Mouse (Mus musculus) liver, postnatal 0 days (tissue): ENCODE data around the gene Mettl7b. TPM values are rescaled to one million over a fixed set of nuclear protein-coding genes. Genes with fewer than 3 reads are reported as not detected.
A peak's percentile ranks its signal among the peaks of the same experiment; 100 is the strongest.

ENCODE experiments used
- ATAC-seq: fragments of 200-750 bp; cut with Nextera tagmentation; 2 replicates; pipeline ENCODE4 v1.8.0; 2017; ENCODE audit warnings: mild to moderate bottlenecking, moderate library complexity
- DNase-seq: peaks from one replicate; pipeline ENCODE4 v3.0.0-alpha.2; 2016
- H3K27ac ChIP-seq: fragments of 300-500 bp; sonication (generic); 2 replicates; pipeline ENCODE4 v1.5.1; 2014; ENCODE audit warnings: antibody characterized with exemption, moderate library complexity, mild to moderate bottlenecking, low read depth
- H3K27me3 ChIP-seq: fragments of 300-500 bp; sonication (generic); 2 replicates; pipeline ENCODE4 v1.6.1; 2014; ENCODE audit warnings: low read length, control low read depth, mixed read lengths; ENCODE audit not compliant: insufficient read depth
- H3K36me3 ChIP-seq: fragments of 300-500 bp; sonication (generic); replicated peaks from 2 replicates; pipeline ENCODE4 v1.6.1; 2014; ENCODE audit warnings: mild to moderate bottlenecking, control low read depth, low read length, moderate library complexity, mixed read lengths; ENCODE audit not compliant: insufficient read depth
- H3K4me1 ChIP-seq: fragments of 300-500 bp; sonication (generic); 2 replicates; pipeline ENCODE4 v1.6.1; 2014; ENCODE audit warnings: antibody characterized with exemption, mild to moderate bottlenecking, control low read depth; ENCODE audit not compliant: insufficient read depth
- H3K4me2 ChIP-seq: fragments of 300-500 bp; sonication (generic); 2 replicates; pipeline ENCODE4 v1.6.1; 2014; ENCODE audit warnings: low read depth, mild to moderate bottlenecking, low read length, moderate library complexity, mixed read lengths
- H3K4me3 ChIP-seq: fragments of 300-500 bp; sonication (generic); 2 replicates; pipeline ENCODE4 v1.5.1; 2014; ENCODE audit warnings: low read depth, low read length
- H3K9ac ChIP-seq: fragments of 300-500 bp; sonication (generic); replicated peaks from 2 replicates; pipeline ENCODE4 v1.6.1; 2014; ENCODE audit warnings: mild to moderate bottlenecking, moderate library complexity
- H3K9me3 ChIP-seq: fragments of 300-500 bp; sonication (generic); 2 replicates; pipeline ENCODE4 v1.6.1; 2016; ENCODE audit warnings: mild to moderate bottlenecking, control low read depth, low read length, mixed read lengths
- CTCF ChIP-seq: sonication (generic); IDR thresholded peaks from 2 replicates; pipeline ENCODE4 v1.5.1; 2016; ENCODE audit warnings: antibody characterized with exemption, low read depth
- EP300 ChIP-seq: IDR thresholded peaks from 2 replicates; pipeline ENCODE4 v1.6.1; 2016; ENCODE audit warnings: antibody characterized with exemption, low read depth, mild to moderate bottlenecking
- WGBS: fragments of 180-500 bp; shearing (Covaris S2); extraction: QIAGEN DNeasy Blood & Tissue Kit; methylation state at CpG from one replicate; pipeline ENCODE4 v1.1.7; 2014; ENCODE audit not compliant: insufficient replicate concordance; 5-methylcytosine and 5-hydroxymethylcytosine counted together
- polyA plus RNA-seq: library from polyadenylated mRNA; unstranded; fragments of >200 nt; fragmentation: Nextera tagmentation; extraction: Ambion mirVana; gene quantifications from 2 replicates; pipeline ENCODE4 v1.2.1, GENCODE M21; 2015

Mettl7b gene
- polyA plus RNA-seq, 1 experiment from 2014 or later: 33.3 TPM

GRCm38 (mm10) chr10:128931441-128931840 lies 29.3 kb downstream of the Mettl7b start:
- H3K9ac ChIP-seq: no peak overlapping the region
- H3K9me3 ChIP-seq: no peaks in the 10 kb centered on the region
- WGBS: 39% methylated on average over 2 of the region's 2 CpGs

DNA sequence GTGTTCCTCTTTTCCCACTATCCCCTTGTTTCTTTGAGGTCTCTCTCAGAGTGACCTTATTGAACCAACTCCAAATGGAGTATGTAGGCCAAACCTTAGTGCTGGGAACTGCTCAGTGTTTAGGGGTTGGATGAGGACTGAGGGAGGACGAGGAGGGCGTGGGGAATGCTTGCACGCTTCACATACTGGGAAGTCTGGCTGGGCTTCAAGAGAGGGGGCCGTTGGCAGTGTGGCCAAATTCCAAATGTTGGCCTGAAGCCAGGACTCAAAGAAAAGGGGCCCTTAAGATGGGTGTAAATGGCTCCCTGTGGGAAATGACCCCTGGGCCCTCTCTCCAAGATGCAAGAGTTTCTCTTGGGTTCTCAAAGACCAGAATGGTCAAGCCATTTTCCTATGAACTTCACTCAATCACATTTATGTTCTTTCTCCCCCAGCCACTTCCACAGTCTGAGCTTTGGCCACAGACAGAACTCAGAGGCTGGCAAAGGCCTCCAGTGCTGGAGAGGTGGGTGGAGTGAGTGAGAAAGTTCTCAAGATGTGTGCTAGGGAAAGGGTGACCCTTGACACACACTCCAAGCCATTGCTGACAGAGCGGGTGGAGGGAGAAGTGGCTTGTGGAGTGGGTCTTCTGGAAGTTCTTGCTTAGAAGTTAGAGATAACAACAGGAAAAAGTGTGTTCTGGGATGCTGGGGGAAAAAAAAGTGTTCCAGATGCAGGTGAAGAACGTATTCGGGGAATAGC lies 31.0 kb downstream of the Mettl7b start:
- H3K27me3 ChIP-seq: peaks cover 45% of the 10 kb centered on the region
- no peaks in the 10 kb centered on the region for H3K9me3 ChIP-seq
- H3K9ac ChIP-seq: no peak overlapping the region
- ATAC-seq (no peak), DNase-seq (no peak)
- H3K27ac ChIP-seq: no peak overlapping the region
- H3K4me2 ChIP-seq: no peak overlapping the region
- no peaks in the 10 kb centered on the region for H3K36me3 ChIP-seq
- 63% methylated on average over 7 of the region's 7 CpGs for WGBS
- 0 out of 2 replicates have a peak, but pooled peaks cover 4% of the 10 kb centered on the region for H3K4me1 ChIP-seq
- TF ChIP-seq CTCF (no peak), EP300 (no peak)
- H3K4me3 ChIP-seq: no peak overlapping the region

More at GRCm38 (mm10) chr10:128931441-128931840, 29.3 kb downstream of the Mettl7b start:
- Histone ChIP-seq H3K4me2 (no peak overlapping the region), H3K4me3 (no peak overlapping the region), H3K27ac (no peak overlapping the region), H3K4me1 (0 out of 2 replicates have a peak, but pooled peaks cover 4% of the 10 kb centered on the region), H3K36me3 (no peaks in the 10 kb centered on the region), H3K27me3 (peaks cover 53% of the 10 kb centered on the region)
- DNase-seq (no peak), ATAC-seq (no peak)
- TF ChIP-seq CTCF: no peak
- TF ChIP-seq EP300: no peak

GRCm38 (mm10) chr10:128928356-128928755 lies 32.4 kb downstream of the Mettl7b start:
- H3K9ac ChIP-seq: no peak overlapping the region
- H3K36me3 ChIP-seq: no peaks in the 10 kb centered on the region
- H3K4me2 ChIP-seq: no peak overlapping the region
- no peak for ATAC-seq
- 55% methylated on average over 4 of the region's 4 CpGs for WGBS
- no peak for DNase-seq
- H3K9me3 ChIP-seq: no peaks in the 10 kb centered on the region
- TF ChIP-seq CTCF (no peak), EP300 (no peak)
- H3K4me1 ChIP-seq: peaks cover 8% of the 10 kb centered on the region
- H3K27me3 ChIP-seq: peaks cover 30% of the 10 kb centered on the region
- H3K4me3 ChIP-seq: no peak overlapping the region
- H3K27ac ChIP-seq: no peak overlapping the region

DNA sequence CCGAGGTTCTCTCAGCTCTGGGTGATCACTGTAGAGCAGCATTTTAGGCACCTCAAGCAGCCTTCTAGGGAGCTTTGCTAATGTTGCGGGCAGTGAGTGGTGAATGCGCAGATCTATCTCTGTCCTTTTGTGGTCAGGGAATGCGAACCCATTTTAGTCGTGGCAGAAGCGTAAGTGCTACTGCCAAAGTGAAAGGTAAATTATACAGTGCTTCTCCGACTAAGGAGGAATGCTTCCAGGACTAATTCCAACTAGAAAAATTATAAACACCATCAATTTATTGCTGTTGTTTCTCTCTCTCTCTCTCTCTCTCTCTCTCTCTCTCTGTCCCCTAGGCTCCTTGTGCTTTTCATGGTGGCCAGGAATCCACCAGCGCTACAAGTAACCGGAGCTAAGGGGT lies 36.9 kb downstream of the Mettl7b start, which contains the start of gene Bloc1s1:
Bloc1s1 (minus strand) TSS at position 101 of the 400 bp plus-strand sequence.
- Histone ChIP-seq H3K4me1 (peaks cover 31% of the 10 kb centered on the region), H3K27ac (peak within 1 kb of the TSS; percentile 92), H3K4me3 (peak within 1 kb of the TSS; percentile 74), H3K4me2 (peak within 1 kb of the TSS; percentile 79), H3K9ac (peak within 1 kb of the TSS; percentile 77), H3K27me3 (peaks cover under 1% of the 10 kb centered on the region; the same call in 1 of the 2 replicates), H3K9me3 (no peaks in the 10 kb centered on the region), H3K36me3 (0 out of 2 replicates have a peak, but pooled peaks cover 3% of the 10 kb centered on the region)
- no peak for TF ChIP-seq CTCF
- TF ChIP-seq EP300: no peak
- WGBS: 57% methylated on average over 9 of the region's 9 CpGs
- no peak for ATAC-seq
- DNase-seq: no peak

GRCm38 (mm10) chr10:128923013-128923691 lies 37.6 kb downstream of the Mettl7b start:
- peak overlapping the region; percentile 74 for H3K4me3 ChIP-seq
- peak overlapping the region; percentile 79 for H3K4me2 ChIP-seq
- H3K27ac ChIP-seq: peak overlapping the region; percentile 92
- DNase-seq (peak; percentile 94), ATAC-seq (peak; percentile 95)
- H3K9ac ChIP-seq: peak overlapping the region; percentile 77
- no peaks in the 10 kb centered on the region for H3K9me3 ChIP-seq
- 0 out of 2 replicates have a peak, but pooled peaks cover 3% of the 10 kb centered on the region for H3K36me3 ChIP-seq
- TF ChIP-seq CTCF (peak; percentile 54), EP300 (peak; percentile 53; the same call in 1 of the 2 replicates)
- 0% methylated on average over 31 of the region's 42 CpGs for WGBS
- H3K27me3 ChIP-seq: no peaks in the 10 kb centered on the region
- H3K4me1 ChIP-seq: peaks cover 35% of the 10 kb centered on the region

DNA sequence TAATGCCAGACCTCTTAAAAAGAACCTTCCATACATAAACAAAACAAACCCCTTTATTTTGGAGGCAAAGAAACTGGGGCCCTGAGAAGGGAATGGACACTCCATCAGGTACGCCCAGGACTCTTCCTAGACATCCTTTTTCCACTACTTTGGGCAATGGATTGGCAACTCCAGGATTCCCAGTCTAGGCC lies 38.1 kb downstream of the Mettl7b start, which contains the start of gene Rdh5:
Rdh5 (minus strand) TSS at position 67 of the 191 bp plus-strand sequence.
- Histone ChIP-seq H3K4me3 (peak within 1 kb of the TSS; percentile 74), H3K9ac (peak within 1 kb of the TSS; percentile 77), H3K27ac (peak within 1 kb of the TSS; percentile 92), H3K36me3 (0 out of 2 replicates have a peak, but pooled peaks cover 3% of the 10 kb centered on the region), H3K9me3 (no peaks in the 10 kb centered on the region), H3K27me3 (no peaks in the 10 kb centered on the region), H3K4me1 (peaks cover 37% of the 10 kb centered on the region), H3K4me2 (peak within 1 kb of the TSS; percentile 79)
- 25% methylated on average over 1 of the region's 1 CpGs for WGBS
- ATAC-seq: no peak
- no peak for DNase-seq
- no peak for TF ChIP-seq EP300
- TF ChIP-seq CTCF: no peak
